Mouse (Mus musculus) erythroblast, embryonic 14.5 days (primary cell): ENCODE results near the gene Dock1.

Experiments used
- GATA1 ChIP-seq: IDR thresholded peaks from 2 replicates; pipeline ENCODE4 v1.6.1; 2012; ENCODE audit warnings: low read length, inconsistent platforms, mixed read lengths
- TAL1 ChIP-seq: IDR thresholded peaks from 3 replicates; pipeline ENCODE4 v1.6.1; 2012; ENCODE audit warnings: low read length, inconsistent platforms, mixed read lengths

- TF ChIP-seq GATA1 (no peak), TAL1 (no peak)
These were observed 202.1 kb downstream of the Dock1 start for GRCm38 (mm10) chr7:134872511-134872910.
